Mouse (Mus musculus) heart, adult 2 months (tissue): ENCODE measurements around the gene Tmem189. TPM values are rescaled to one million over a fixed set of nuclear protein-coding genes. Genes with fewer than 3 reads are reported as not detected.
A peak's percentile ranks its signal among the peaks of the same experiment; 100 is the strongest.

Experiments used
- DNase-seq, 2 experiments: peaks; one replicate each; pipeline ENCODE4 v3.0.0; 2021
- H3K27ac ChIP-seq: fragments of 200-600 bp; 2 replicates; pipeline ENCODE4 v1.8.1; 2022
- H3K27me3 ChIP-seq: fragments of 200-500 bp; 2 replicates; pipeline ENCODE4 v1.6.1; 2012; ENCODE audit warnings: mild to moderate bottlenecking, low read length, inconsistent platforms, mixed read lengths; ENCODE audit not compliant: control insufficient read depth, insufficient read depth
- H3K36me3 ChIP-seq: fragments of 200-500 bp; 2 replicates; pipeline ENCODE4 v1.6.1; 2012; ENCODE audit warnings: low read length, inconsistent platforms; ENCODE audit not compliant: control insufficient read depth, insufficient read depth
- H3K4me1 ChIP-seq: fragments of 200-500 bp; 2 replicates; pipeline ENCODE4 v1.6.1; 2011; ENCODE audit warnings: low read length; ENCODE audit not compliant: control insufficient read depth, insufficient read depth
- H3K4me3 ChIP-seq: fragments of 200-600 bp; 2 replicates; pipeline ENCODE4 v1.8.1; 2022
- H3K79me2 ChIP-seq: fragments of 200-500 bp; replicated peaks from 2 replicates; pipeline ENCODE4 v1.6.1; 2012; ENCODE audit warnings: mild to moderate bottlenecking, inconsistent platforms, low read length, moderate library complexity, mixed read lengths; ENCODE audit not compliant: control insufficient read depth, insufficient read depth
- H3K9ac ChIP-seq: fragments of 200-500 bp; 2 replicates; pipeline ENCODE4 v1.6.1; 2012; ENCODE audit warnings: low read depth, mild to moderate bottlenecking, control low read depth, inconsistent platforms, low read length, mixed read lengths
- CTCF ChIP-seq: fragments of 200-600 bp; IDR thresholded peaks from 2 replicates; pipeline ENCODE4 v1.8.1; 2022; ENCODE audit warnings: antibody characterized with exemption, mild to moderate bottlenecking, moderate library complexity
- EP300 ChIP-seq: fragments of 200-500 bp; IDR thresholded peaks from 2 replicates; pipeline ENCODE4 v1.6.1; 2011; ENCODE audit warnings: low read depth, low read length, control low read depth; ENCODE audit not compliant: insufficient read depth
- POLR2A ChIP-seq: fragments of 200-500 bp; IDR thresholded peaks from 2 replicates; pipeline ENCODE4 v1.6.1; 2011; ENCODE audit warnings: mild to moderate bottlenecking, low read depth, low read length, control low read depth; ENCODE audit not compliant: insufficient read depth
- WGBS: fragments of 180-500 bp; shearing (Covaris S2); methylation state at CpG from one replicate; pipeline ENCODE4 v1.1.7; 2018; 5-methylcytosine and 5-hydroxymethylcytosine counted together
- intact Hi-C: fragments of 180-260 bp; cut with DNase I; formaldehyde crosslinking; loops from one replicate; pipeline ENCODE4 v1.15.1; 2025
- polyA plus RNA-seq: library from polyadenylated mRNA; depleted of rRNA; stranded (reverse); fragments of >200 nt; gene quantifications from 2 replicates; pipeline ENCODE4 v1.2.3, GENCODE M21; 2012
- total RNA-seq, 2 experiments: library from RNA; stranded (reverse); gene quantifications; 2 replicates each; pipeline ENCODE4 v1.2.3; 2021

The Tmem189 gene
- total and polyA plus RNA-seq, 3 experiments: 23.0 to 53.2 (median 26.4) TPM

DNA sequence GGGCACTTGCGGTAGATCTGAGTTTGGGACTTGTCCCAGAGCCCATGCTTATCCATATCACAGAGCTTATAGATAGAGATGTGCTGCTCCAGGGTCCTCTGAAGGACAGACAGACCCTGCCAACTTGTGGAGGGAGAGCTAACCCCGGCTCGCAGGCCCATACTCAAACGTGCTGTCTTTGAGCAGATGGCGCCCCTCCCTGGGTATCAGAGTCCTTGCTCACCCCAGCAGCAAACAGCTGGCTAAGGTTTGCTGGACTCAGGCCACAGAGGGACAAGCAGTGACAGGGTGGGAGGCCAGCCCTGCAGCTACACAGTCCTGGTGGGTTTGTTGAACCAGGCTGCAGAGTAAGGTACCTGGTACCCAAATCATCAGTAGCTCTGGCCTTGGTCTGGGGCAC, 86.6 kb downstream of the Tmem189 start:
- TF ChIP-seq POLR2A (no peak), CTCF (peak; percentile 51), EP300 (no peak)
- 72% methylated on average over 5 of the region's 5 CpGs for WGBS
- no peak overlapping the region for H3K9ac ChIP-seq
- H3K36me3 ChIP-seq: no peaks in the 10 kb centered on the region
- H3K4me1 ChIP-seq: peaks cover 3% of the 10 kb centered on the region
- no peaks in the 10 kb centered on the region for H3K27me3 ChIP-seq
- no peak overlapping the region for H3K4me3 ChIP-seq
- H3K27ac ChIP-seq: no peak overlapping the region
- no peaks in the 10 kb centered on the region for H3K79me2 ChIP-seq
- DNase-seq: peak; percentile 42 to 48
- intact Hi-C loops: no loop called here

DNA sequence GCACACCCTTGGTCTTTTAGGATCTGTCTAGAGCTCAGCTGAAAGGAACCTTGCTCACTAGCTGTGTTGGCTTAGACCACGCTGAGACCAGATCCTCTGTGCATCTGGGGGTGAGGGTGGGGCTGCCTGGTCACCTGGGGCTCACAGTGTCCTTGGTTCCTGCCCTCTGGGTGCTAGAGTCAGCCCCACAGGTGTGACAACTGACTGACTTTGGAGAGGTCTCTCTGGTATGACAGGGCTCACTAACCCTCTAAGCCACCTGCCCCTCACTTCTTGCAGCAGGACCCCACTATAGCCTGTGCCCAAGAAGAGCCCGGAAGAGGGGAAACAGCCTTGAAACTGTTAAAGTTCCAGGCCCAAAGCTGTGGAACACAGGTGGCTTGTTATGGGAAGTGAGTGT, 87.3 kb downstream of the Tmem189 start:
- H3K27ac ChIP-seq: no peak overlapping the region
- H3K79me2 ChIP-seq: no peaks in the 10 kb centered on the region
- DNase-seq: no peak
- WGBS: 84% methylated on average over 2 of the region's 2 CpGs
- no peak overlapping the region for H3K9ac ChIP-seq
- TF ChIP-seq POLR2A (no peak), CTCF (no peak), EP300 (no peak)
- H3K4me3 ChIP-seq: no peak overlapping the region
- H3K36me3 ChIP-seq: no peaks in the 10 kb centered on the region
- no peaks in the 10 kb centered on the region for H3K27me3 ChIP-seq
- intact Hi-C loops: no loop called here
- peaks cover 3% of the 10 kb centered on the region for H3K4me1 ChIP-seq

DNA sequence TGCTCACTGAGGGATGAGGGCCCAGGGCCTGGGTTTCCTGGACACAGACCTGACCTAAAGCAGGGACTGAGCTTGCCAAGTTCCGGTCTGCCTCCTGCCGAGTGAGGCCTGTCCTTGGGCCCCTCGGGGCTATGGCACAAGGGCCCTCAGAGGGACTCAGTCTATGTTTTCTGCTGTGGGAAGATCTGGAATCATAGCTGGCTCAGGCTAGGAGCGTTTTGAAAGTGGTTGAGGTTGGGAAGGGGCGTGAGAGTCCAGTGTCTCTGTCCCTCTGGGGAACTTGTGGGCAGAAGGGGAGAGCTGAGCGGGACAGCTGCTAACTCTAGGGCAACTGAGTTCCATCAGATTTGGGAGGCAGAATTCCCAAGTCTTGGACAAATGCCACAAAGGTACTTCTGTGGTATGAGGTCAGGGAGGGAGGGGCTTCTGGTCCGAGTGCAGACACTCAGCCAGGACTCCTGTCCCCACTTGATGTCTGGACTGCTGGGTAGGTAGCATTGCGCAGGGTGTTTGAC, 89.1 kb downstream of the Tmem189 start:
- H3K4me1 ChIP-seq: peaks cover 7% of the 10 kb centered on the region
- H3K79me2 ChIP-seq: no peaks in the 10 kb centered on the region
- H3K27me3 ChIP-seq: no peaks in the 10 kb centered on the region
- no peak overlapping the region for H3K9ac ChIP-seq
- WGBS: 76% methylated on average over 8 of the region's 8 CpGs
- no peaks in the 10 kb centered on the region for H3K36me3 ChIP-seq
- intact Hi-C loops: no loop called here
- no peak overlapping the region for H3K4me3 ChIP-seq
- no peak for DNase-seq
- no peak overlapping the region for H3K27ac ChIP-seq
- no peak for TF ChIP-seq EP300
- no peak for TF ChIP-seq POLR2A
- no peak for TF ChIP-seq CTCF

DNA sequence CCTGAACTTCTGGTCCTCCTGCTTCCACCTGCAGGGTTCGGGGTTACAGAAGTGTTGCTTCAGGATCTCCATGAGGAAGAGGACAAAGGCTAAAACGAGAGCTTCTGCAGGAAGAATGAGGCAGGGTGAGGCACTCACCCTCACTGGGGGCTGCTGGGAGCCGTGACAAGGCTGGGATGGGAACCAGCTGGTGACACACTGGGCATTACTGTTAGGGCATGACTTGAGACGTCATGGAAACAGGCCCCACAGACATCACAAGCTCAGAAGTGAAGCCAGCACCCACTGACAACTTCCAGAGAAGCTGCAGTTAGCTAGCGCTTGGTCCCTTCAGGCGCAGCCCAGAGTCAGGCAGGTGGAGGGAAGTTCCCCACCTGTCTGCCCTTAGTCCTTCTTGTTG, 89.7 kb downstream of the Tmem189 start:
- no peak overlapping the region for H3K4me3 ChIP-seq
- intact Hi-C loops: loop anchor here (5.0 kb wide), 1 partner anchor 38 kb away; no protein-coding TSS in a partner anchor
- H3K9ac ChIP-seq: no peak overlapping the region
- no peaks in the 10 kb centered on the region for H3K27me3 ChIP-seq
- WGBS: 87% methylated on average over 6 of the region's 6 CpGs
- DNase-seq: no peak
- H3K27ac ChIP-seq: no peak overlapping the region
- no peak for TF ChIP-seq EP300
- no peak for TF ChIP-seq CTCF
- TF ChIP-seq POLR2A: no peak
- no peaks in the 10 kb centered on the region for H3K79me2 ChIP-seq
- no peaks in the 10 kb centered on the region for H3K36me3 ChIP-seq
- H3K4me1 ChIP-seq: peaks cover 11% of the 10 kb centered on the region

DNA sequence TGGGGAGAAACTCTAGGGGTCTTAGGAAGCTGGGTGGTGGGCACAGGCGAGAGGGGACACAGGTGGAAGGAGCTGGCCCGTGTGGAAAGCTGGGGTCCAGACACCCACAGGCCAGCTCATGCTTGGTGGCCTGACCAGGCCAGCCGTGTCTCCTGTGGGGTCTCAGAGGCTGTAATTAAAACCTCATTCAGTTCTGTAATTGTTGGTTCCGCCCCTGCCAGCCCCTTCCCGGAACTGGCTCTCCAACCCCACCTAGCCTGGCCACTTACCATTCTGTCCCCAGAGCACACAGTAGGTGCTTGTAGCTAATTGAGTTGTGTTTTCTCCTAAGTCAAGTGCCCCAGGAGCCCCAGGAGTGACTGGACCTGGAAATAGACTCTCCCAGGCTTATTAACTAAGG, 90.4 kb downstream of the Tmem189 start:
- peaks cover 14% of the 10 kb centered on the region for H3K4me1 ChIP-seq
- intact Hi-C loops: loop anchor here (5.0 kb wide), 1 partner anchor 37 kb away; no protein-coding TSS in a partner anchor
- no peak overlapping the region for H3K9ac ChIP-seq
- H3K27ac ChIP-seq: no peak overlapping the region
- no peaks in the 10 kb centered on the region for H3K27me3 ChIP-seq
- no peak for DNase-seq
- TF ChIP-seq CTCF (no peak), EP300 (no peak), POLR2A (no peak)
- H3K36me3 ChIP-seq: no peaks in the 10 kb centered on the region
- no peaks in the 10 kb centered on the region for H3K79me2 ChIP-seq
- H3K4me3 ChIP-seq: no peak overlapping the region
- 96% methylated on average over 5 of the region's 5 CpGs for WGBS

DNA sequence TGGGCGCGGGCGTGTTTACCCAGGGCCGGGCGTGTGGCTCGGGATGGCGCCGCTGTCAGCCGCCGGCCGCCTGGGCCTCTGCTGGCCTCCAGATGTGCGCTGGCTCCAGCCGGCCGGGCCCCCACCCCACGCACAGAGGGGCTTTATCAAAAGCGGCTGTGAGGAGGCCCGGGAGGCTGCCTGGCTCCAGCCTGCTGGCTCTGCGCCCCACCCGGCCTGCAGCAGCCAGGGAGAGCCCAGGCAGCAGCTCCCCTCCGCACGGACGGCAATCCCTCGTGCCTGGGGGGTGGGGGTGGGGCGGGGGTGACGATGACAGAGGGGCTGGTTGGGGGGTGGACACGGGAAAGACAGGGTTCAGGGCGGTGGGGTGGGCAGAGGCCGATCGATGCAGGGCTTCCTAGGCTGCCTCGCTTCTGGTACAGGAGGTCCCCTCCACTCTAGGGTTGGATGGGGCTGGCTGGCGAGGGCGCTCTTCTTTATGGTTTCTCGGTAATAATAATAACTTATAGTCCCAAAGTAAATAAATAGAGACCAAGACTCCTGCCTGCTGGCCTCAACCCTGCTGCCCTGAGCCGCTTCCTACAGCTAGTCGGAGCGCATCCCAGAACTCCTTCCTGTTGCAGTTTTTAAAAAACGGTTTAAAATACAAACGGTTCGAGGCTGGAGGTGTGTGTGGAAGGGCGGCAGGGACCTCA, 92.0 kb downstream of the Tmem189 start:
- WGBS: 43% methylated on average over 40 of the region's 40 CpGs
- no peak overlapping the region for H3K4me3 ChIP-seq
- intact Hi-C loops: loop anchor here (5.0 kb wide), 1 partner anchor 35 kb away; no protein-coding TSS in a partner anchor

More for the DNA sequence above, 92.0 kb downstream of the Tmem189 start:
- Histone ChIP-seq H3K36me3 (no peaks in the 10 kb centered on the region), H3K27ac (peak overlapping the region; percentile 53; the same call in 1 of the 2 replicates), H3K79me2 (no peaks in the 10 kb centered on the region), H3K27me3 (no peaks in the 10 kb centered on the region), H3K4me1 (peaks cover 22% of the 10 kb centered on the region), H3K9ac (peak overlapping the region; percentile 35)
- peak; percentile 65 to 74 for DNase-seq
- TF ChIP-seq POLR2A: no peak
- TF ChIP-seq EP300: no peak
- TF ChIP-seq CTCF: no peak
